In genomic region chr5:150292186-150292585, GRCm38 (mm10) we compare ENCODE assay signal across 20 mouse cellular contexts.
DNase-seq lines count a peak whose midpoint lies in the region; ATAC-seq lines count a peak whose summit lies in the region.
"Had no signal": no experiment of that assay in that cellular context is flagged by ENCODE, and none has a peak within 500 bp of the region (broad histone marks: within the 10 kb centered on the region; RNA-seq: fewer than 3 reads in every experiment).

No protein-coding gene starts in this region.

- no peaks in the 10 kb centered on the region for H3K36me3 ChIP-seq in hindbrain, embryonic 11.5 days (ENCODE audit: control insufficient read depth, insufficient read depth, low read length)
- H3K36me3 ChIP-seq in hindbrain, embryonic 12.5 days: no peaks in the 10 kb centered on the region
- H3K36me3 ChIP-seq in neural tube, embryonic 14.5 days (ENCODE audit: control insufficient read depth, insufficient read depth, low read length): no peaks in the 10 kb centered on the region
- H3K36me3 ChIP-seq in neural tube, embryonic 15.5 days: no peaks in the 10 kb centered on the region
- H3K36me3 ChIP-seq: heart, embryonic 15.5 days; intestine, embryonic 15.5 days; limb, embryonic 15.5 days; midbrain, embryonic 12.5 days had no signal

- H3K27me3 ChIP-seq in hindbrain, embryonic 11.5 days (ENCODE audit: control insufficient read depth, insufficient read depth, low read length): no peaks in the 10 kb centered on the region
- no peaks in the 10 kb centered on the region; the same call in 1 of the 2 replicates for H3K27me3 ChIP-seq in hindbrain, embryonic 12.5 days
- no peaks in the 10 kb centered on the region for H3K27me3 ChIP-seq in neural tube, embryonic 14.5 days (ENCODE audit: control insufficient read depth, insufficient read depth, low read length)
- no peaks in the 10 kb centered on the region for H3K27me3 ChIP-seq in neural tube, embryonic 15.5 days (replicated peaks)
- H3K27me3 ChIP-seq: forebrain, embryonic 13.5 days; heart, embryonic 15.5 days; intestine, embryonic 15.5 days; limb, embryonic 15.5 days; midbrain, embryonic 12.5 days had no signal

- H3K4me3 ChIP-seq in hindbrain, embryonic 11.5 days (ENCODE audit: low read depth, low read length): no peak overlapping the region
- H3K4me3 ChIP-seq in hindbrain, embryonic 12.5 days: no peak overlapping the region
- H3K4me3 ChIP-seq in neural tube, embryonic 14.5 days (ENCODE audit: low read depth, low read length): no peak overlapping the region
- H3K4me3 ChIP-seq in neural tube, embryonic 15.5 days (replicated peaks): no peak overlapping the region
- H3K4me3 ChIP-seq: forebrain, embryonic 13.5 days; heart, embryonic 15.5 days; intestine, embryonic 15.5 days; limb, embryonic 15.5 days; midbrain, embryonic 12.5 days had no signal

- no peak overlapping the region for H3K27ac ChIP-seq in hindbrain, embryonic 11.5 days (ENCODE audit: low read depth, low read length)
- no peak overlapping the region for H3K27ac ChIP-seq in hindbrain, embryonic 12.5 days
- no peak overlapping the region for H3K27ac ChIP-seq in neural tube, embryonic 14.5 days (ENCODE audit: low read depth, low read length)
- no peak overlapping the region for H3K27ac ChIP-seq in neural tube, embryonic 15.5 days (replicated peaks)
- H3K27ac ChIP-seq: forebrain, embryonic 13.5 days; heart, embryonic 15.5 days; intestine, embryonic 15.5 days; limb, embryonic 15.5 days; midbrain, embryonic 12.5 days had no signal

- no peak for DNase-seq in hindbrain, embryonic 11.5 days (ENCODE audit: low spot score)
- peak; percentile 45 for DNase-seq in kidney, postnatal 14 days
- DNase-seq in kidney, postnatal 36 days: no peak
- peak; percentile 32 for DNase-seq in retina, postnatal 1 day
- DNase-seq in cerebellum, postnatal 14 days: no peak
- DNase-seq: adrenal gland, postnatal 36 days; B cell, adult 2 months; cerebellum, adult 18-20 months; cerebellum, postnatal 36 days; gastrocnemius, postnatal 10 days; heart, adult 18-20 months; thymus, postnatal 25 days had no signal

- WGBS in hindbrain, embryonic 11.5 days: 44% methylated on average over 3 of the region's 3 CpGs
- 47% methylated on average over 3 of the region's 3 CpGs for WGBS in hindbrain, embryonic 12.5 days
- WGBS in neural tube, embryonic 14.5 days: 19% methylated on average over 3 of the region's 3 CpGs
- 25% methylated on average over 3 of the region's 3 CpGs for WGBS in neural tube, embryonic 15.5 days

- no peak overlapping the region for H3K9ac ChIP-seq in hindbrain, embryonic 11.5 days (ENCODE audit: low read depth, low read length)
- no peak overlapping the region for H3K9ac ChIP-seq in hindbrain, embryonic 12.5 days
- no peak overlapping the region for H3K9ac ChIP-seq in neural tube, embryonic 14.5 days (replicated peaks; ENCODE audit: low read depth, low read length)
- no peak overlapping the region for H3K9ac ChIP-seq in neural tube, embryonic 15.5 days (replicated peaks)
- H3K9ac ChIP-seq: forebrain, embryonic 13.5 days; heart, embryonic 15.5 days; intestine, embryonic 15.5 days; limb, embryonic 15.5 days; midbrain, embryonic 12.5 days had no signal

- no peaks in the 10 kb centered on the region for H3K9me3 ChIP-seq in hindbrain, embryonic 11.5 days (ENCODE audit: control insufficient read depth, low read length)
- H3K9me3 ChIP-seq in hindbrain, embryonic 12.5 days (replicated peaks): no peaks in the 10 kb centered on the region
- H3K9me3 ChIP-seq in neural tube, embryonic 14.5 days (ENCODE audit: control insufficient read depth, low read length): no peaks in the 10 kb centered on the region
- no peaks in the 10 kb centered on the region for H3K9me3 ChIP-seq in neural tube, embryonic 15.5 days (replicated peaks)
- H3K9me3 ChIP-seq: forebrain, embryonic 13.5 days; heart, embryonic 15.5 days; intestine, embryonic 15.5 days; limb, embryonic 15.5 days; midbrain, embryonic 12.5 days had no signal

- peak; percentile 47; the same call in 1 of the 2 replicates for ATAC-seq in hindbrain, embryonic 11.5 days (ENCODE audit: low FRiP score)
- no peak for ATAC-seq in hindbrain, embryonic 12.5 days (ENCODE audit: low FRiP score)
- ATAC-seq in neural tube, embryonic 14.5 days (ENCODE audit: low read depth): peak; percentile 32; the same call in 1 of the 2 replicates
- no peak for ATAC-seq in neural tube, embryonic 15.5 days (ENCODE audit: low FRiP score)
- ATAC-seq: forebrain, embryonic 13.5 days; intestine, embryonic 15.5 days had no signal

- H3K4me1 ChIP-seq in hindbrain, embryonic 11.5 days (replicated peaks; ENCODE audit: control insufficient read depth, insufficient read depth, low read length): 0 out of 2 replicates have a peak, but pooled peaks cover 2% of the 10 kb centered on the region
- H3K4me1 ChIP-seq in hindbrain, embryonic 12.5 days: peaks cover 8% of the 10 kb centered on the region; the same call in 1 of the 2 replicates
- peaks cover 6% of the 10 kb centered on the region; the same call in 1 of the 2 replicates for H3K4me1 ChIP-seq in neural tube, embryonic 14.5 days (ENCODE audit: control insufficient read depth, insufficient read depth, low read length)
- peaks cover 14% of the 10 kb centered on the region for H3K4me1 ChIP-seq in neural tube, embryonic 15.5 days
- H3K4me1 ChIP-seq: forebrain, embryonic 13.5 days had no signal

- no peak overlapping the region for H3K4me2 ChIP-seq in hindbrain, embryonic 11.5 days (replicated peaks; ENCODE audit: low read depth, low read length)
- no peak overlapping the region for H3K4me2 ChIP-seq in hindbrain, embryonic 12.5 days (replicated peaks)
- no peak overlapping the region for H3K4me2 ChIP-seq in neural tube, embryonic 14.5 days (ENCODE audit: low read depth, low read length)
- H3K4me2 ChIP-seq in neural tube, embryonic 15.5 days: no peak overlapping the region
- H3K4me2 ChIP-seq: forebrain, embryonic 13.5 days; heart, embryonic 15.5 days; intestine, embryonic 15.5 days; limb, embryonic 15.5 days; midbrain, embryonic 12.5 days had no signal

Comparison
In these comparisons a context has a peak if more than half of its experiments do, and no peak if none do; other contexts are left out.
1. ATAC-seq: peak in hindbrain, embryonic 11.5 days (single experiment) and neural tube, embryonic 14.5 days (single experiment); none in hindbrain, embryonic 12.5 days (single experiment) and neural tube, embryonic 15.5 days (single experiment).
2. DNase-seq: peak in kidney, postnatal 14 days (single experiment) and retina, postnatal 1 day (single experiment); none in hindbrain, embryonic 11.5 days (single experiment), kidney, postnatal 36 days (0 of 2) and cerebellum, postnatal 14 days (0 of 2).